Mouse (Mus musculus): Measurements from ENCODE around the gene Aloxe3.
"Not testable (repeated sequence)": the region's sequence is repeated elsewhere in the genome, so short reads cannot be mapped to it uniquely, and the experiment has no call there.

Aloxe3 gene

GRCm38 (mm10) chr11:69125852-69125918, at the start of gene Aloxe3:
Gene Aloxe3, plus strand, starts transcription at chr11:69125896.
- no peak for DNase-seq (ENCODE audit: low read depth, low spot score)

GRCm38 (mm10) chr11:69076572-69076971, 49.1 kb upstream of the Aloxe3 start:
- no peak for DNase-seq (ENCODE audit: low read depth, low spot score)

GRCm38 (mm10) chr11:69077316-69077715, 48.4 kb upstream of the Aloxe3 start:
- no peak for DNase-seq (ENCODE audit: low read depth, low spot score)

GRCm38 (mm10) chr11:69078041-69078440, 47.7 kb upstream of the Aloxe3 start:
- no peak for DNase-seq (ENCODE audit: low read depth, low spot score)

GRCm38 (mm10) chr11:69078805-69079438, 46.8 kb upstream of the Aloxe3 start:
- DNase-seq (ENCODE audit: low read depth, low spot score): no peak

- no peak for DNase-seq (ENCODE audit: low read depth, low spot score)
Observed at GRCm38 (mm10) chr11:69080102-69080854, 45.4 kb upstream of the Aloxe3 start.

- DNase-seq (ENCODE audit: low read depth, low spot score): no peak
Observed at GRCm38 (mm10) chr11:69080855-69081222, 44.9 kb upstream of the Aloxe3 start.

GRCm38 (mm10) chr11:69081613-69082012, 44.1 kb upstream of the Aloxe3 start:
- no peak for DNase-seq (ENCODE audit: low read depth, low spot score)

- no peak for DNase-seq (ENCODE audit: low read depth, low spot score)
Observed at GRCm38 (mm10) chr11:69085608-69086007, 40.1 kb upstream of the Aloxe3 start.

GRCm38 (mm10) chr11:69086390-69086789, 39.3 kb upstream of the Aloxe3 start:
- DNase-seq (ENCODE audit: low read depth, low spot score): no peak

GRCm38 (mm10) chr11:69087082-69087481, 38.6 kb upstream of the Aloxe3 start:
- no peak for DNase-seq (ENCODE audit: low read depth, low spot score)

GRCm38 (mm10) chr11:69087597-69087996, 38.1 kb upstream of the Aloxe3 start:
- DNase-seq (ENCODE audit: low read depth, low spot score): no peak

GRCm38 (mm10) chr11:69088103-69088855, 37.4 kb upstream of the Aloxe3 start, which contains the start of gene Vamp2:
Gene Vamp2, plus strand, starts transcription at chr11:69088490.
- DNase-seq (ENCODE audit: low read depth, low spot score): peak; percentile 85

- no peak for DNase-seq (ENCODE audit: low read depth, low spot score)
Observed at GRCm38 (mm10) chr11:69088856-69089615, 36.7 kb upstream of the Aloxe3 start.

GRCm38 (mm10) chr11:69089616-69090290, 35.9 kb upstream of the Aloxe3 start:
- no peak for DNase-seq (ENCODE audit: low read depth, low spot score)

GRCm38 (mm10) chr11:69090367-69090766, 35.3 kb upstream of the Aloxe3 start:
- no peak for DNase-seq (ENCODE audit: low read depth, low spot score)

GRCm38 (mm10) chr11:69091566-69092385, 33.9 kb upstream of the Aloxe3 start:
- no peak for DNase-seq (ENCODE audit: low read depth, low spot score)

GRCm38 (mm10) chr11:69092386-69092751, 33.3 kb upstream of the Aloxe3 start:
- DNase-seq (ENCODE audit: low read depth, low spot score): peak; percentile 72

GRCm38 (mm10) chr11:69092871-69093270, 32.8 kb upstream of the Aloxe3 start:
- no peak for DNase-seq (ENCODE audit: low read depth, low spot score)

GRCm38 (mm10) chr11:69093856-69094255, 31.8 kb upstream of the Aloxe3 start:
- not testable (repeated sequence) for DNase-seq (ENCODE audit: low read depth, low spot score)

All from retina, postnatal 7 days (tissue).